Mouse (Mus musculus) left cerebral cortex, adult 9 months (tissue): ENCODE data around the gene Pls1.

Source experiments
- DNase-seq, 2 experiments: peaks; one replicate each; pipeline ENCODE4 v3.0.0; 2022; ENCODE audit warnings: low spot score in 2 of 2

Pls1 gene

DNA sequence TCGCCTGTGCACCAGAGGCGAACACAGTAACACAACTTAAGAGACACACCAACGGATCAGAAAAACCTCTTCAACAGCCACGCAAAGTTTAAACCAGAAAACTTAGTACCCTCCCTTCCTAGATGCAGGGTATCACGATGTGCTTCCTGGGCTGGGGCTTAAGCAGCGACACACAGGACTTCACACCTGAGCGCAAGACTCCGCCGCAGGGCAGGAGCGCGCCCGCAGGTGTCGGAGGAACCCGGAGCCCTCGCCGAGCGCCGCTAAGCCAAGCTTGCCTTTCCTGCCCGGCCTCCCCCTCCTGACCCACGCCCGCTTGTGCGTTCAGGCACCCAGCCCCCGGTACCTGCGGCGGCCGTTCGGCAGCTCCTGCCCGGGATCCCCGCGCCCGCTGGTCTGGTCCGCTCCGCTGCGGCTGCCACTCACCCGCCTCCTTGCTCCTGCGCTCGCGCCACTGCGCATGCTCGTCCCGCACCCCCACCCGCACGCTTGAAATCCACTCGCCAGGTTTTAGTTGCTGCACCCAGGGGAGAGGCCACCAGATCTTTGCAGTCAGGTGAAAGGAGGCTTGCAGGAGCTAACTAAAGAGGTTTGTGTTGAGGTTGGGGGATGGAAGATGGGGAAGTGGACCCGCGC lies at the start of gene Pls1:
Pls1 (minus strand) TSS at position 487 of the 636 bp plus-strand sequence.
- peak; percentile 67 to 92 for DNase-seq

DNA sequence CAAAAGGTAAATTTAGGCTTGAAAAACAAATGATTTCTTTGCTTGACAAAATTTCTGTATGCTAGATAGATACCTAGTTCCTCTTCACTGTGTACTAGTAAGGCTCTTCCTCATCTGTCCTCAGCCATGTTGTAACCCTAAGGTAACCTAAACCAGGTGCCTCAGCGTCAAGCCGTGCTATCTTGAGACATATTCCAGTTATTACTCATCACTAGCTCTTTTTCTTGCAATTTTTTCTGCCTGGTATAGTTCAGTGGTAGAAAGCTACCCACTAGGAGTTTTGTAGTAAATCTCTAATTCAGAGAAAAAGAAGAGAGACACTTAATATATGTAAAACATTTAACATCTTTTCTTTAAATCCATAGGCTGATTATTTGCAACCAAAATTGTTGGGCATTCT lies 37.6 kb upstream of the Pls1 start:
- no peak for DNase-seq

- no peak for DNase-seq
Measured at GRCm38 (mm10) chr9:95878246-95878645, 33.1 kb upstream of the Pls1 start.

- no peak for DNase-seq
Measured at GRCm38 (mm10) chr9:95858027-95858570, 13.0 kb upstream of the Pls1 start.

GRCm38 (mm10) chr9:95857414-95858026 lies 12.4 kb upstream of the Pls1 start, which contains the start of gene Atr:
Gene Atr (plus strand): TSS chr9:95857597.
- peak; percentile 81 to 93 for DNase-seq

- no peak for DNase-seq
Measured at GRCm38 (mm10) chr9:95856004-95856403, 10.9 kb upstream of the Pls1 start.

DNA sequence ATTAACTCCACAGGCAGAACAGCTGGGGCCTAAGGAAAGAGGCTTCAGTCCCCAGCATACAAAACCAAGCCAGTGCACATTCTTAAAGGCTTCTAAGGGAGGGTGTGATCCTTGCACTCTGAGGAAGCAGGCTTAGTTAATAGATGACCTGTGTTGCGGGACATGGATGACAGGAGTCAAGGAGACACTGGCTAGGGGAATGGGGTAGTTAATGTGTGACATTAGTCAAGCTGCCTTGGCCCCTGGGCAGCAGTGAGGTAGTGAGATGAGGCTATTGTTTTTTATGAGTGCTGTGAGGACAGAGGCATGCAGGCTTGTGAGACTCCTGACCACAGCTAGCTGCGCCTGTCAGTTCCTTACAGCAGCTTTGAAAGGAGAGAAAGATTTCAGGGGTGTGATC lies 9.8 kb upstream of the Pls1 start:
- DNase-seq = no peak

- peak in 1 of 2 experiments; percentile 85 for DNase-seq
Measured at GRCm38 (mm10) chr9:95852896-95853295, 7.8 kb upstream of the Pls1 start.

DNA sequence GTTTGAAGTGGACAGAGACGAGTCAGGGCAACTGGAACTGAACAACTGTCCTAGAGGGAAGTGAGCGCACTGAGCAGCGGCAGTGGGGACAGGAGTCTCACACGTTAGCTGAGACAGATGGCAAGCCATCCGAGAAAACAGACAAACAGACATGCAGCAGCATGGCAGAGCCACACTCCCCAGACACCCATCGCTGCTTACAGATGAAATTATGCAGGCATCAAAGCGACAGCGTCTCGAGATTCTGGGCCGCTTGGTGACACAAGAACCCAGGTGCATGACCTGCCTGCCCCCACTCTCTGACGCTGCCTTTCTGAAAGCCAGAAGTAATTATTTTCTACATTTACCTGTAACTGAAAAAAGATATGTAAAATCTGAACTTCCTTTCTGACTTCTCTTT lies 6.6 kb upstream of the Pls1 start:
- DNase-seq = no peak

DNA sequence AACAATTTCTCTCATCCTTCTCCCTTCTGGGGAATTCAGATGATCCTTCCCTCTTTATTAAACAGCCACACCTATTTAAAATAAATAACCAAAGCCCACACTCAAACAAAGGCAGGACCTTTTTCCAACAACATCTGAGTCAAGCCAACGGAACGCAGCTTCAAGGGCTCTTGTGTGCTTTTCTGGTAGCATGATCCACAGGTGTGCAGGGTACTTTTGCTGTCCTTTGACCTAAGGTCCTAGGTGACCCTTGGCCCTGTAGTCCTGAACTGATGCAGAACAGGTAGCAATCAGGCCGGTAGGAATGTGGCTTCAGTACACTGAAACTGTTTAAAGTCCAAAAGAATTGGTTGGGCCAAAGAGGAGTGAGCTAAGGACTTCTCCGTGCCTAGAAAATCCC lies 600 bp upstream of the Pls1 start:
- no peak for DNase-seq

DNA sequence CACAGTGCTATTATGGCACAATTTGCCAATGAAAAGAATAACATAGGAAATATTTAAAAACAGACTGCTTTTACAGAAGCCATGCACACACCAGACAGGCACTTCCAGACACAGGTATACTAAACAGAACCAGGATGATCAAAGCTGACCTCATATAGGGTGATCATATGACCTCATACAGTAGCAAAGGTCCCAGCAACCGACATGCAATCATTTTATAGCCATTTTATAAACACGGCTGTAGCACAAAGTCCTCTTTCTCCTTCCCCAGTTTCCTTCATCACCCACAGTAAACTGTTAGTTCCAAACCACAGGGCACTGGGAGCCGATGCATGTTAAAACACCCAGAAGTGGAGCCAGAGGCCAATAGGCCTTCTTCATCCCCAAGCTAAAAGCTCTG lies 5.7 kb downstream of the Pls1 start:
- no peak for DNase-seq

GRCm38 (mm10) chr9:95835741-95836140 lies 9.4 kb downstream of the Pls1 start:
- no peak for DNase-seq

DNA sequence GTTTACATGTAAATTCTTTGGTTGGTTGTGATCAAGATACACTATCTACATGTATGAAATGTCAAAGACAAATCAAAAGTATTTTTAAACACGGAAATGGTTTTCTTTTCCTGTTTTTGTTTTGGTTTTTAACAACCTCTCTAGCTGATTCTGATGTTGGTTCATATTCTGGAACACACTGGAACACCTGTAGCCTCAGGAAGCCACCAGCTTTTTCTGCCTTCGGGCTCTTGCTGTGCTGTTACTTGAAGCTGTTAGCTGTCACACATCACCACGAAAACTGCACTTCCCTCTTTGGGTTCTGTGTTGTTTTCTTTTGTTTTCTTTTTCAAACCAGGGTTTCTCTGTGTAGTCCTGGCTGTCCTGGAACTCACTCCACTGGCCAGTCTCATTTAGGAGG lies 10.3 kb downstream of the Pls1 start:
- DNase-seq = no peak

GRCm38 (mm10) chr9:95832758-95833157 lies 12.4 kb downstream of the Pls1 start:
- no peak for DNase-seq

DNA sequence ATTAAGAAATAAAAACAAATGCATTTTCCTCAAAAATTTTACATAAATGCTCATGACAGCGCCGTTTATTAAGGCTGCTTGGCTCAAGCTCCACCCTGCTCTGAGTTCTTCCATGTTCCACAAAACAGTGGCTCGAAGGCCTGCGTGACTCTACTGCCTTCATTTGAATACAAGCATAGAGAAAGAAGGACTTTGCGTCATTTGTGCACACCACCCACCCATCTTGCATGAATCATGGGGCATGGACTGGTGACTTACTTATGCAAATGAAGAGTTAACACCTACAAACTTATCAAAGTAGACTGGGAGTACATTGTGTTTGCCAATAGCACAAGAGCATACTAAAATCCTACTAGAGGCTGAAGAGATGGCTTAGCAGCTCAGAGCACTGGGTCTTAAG lies 17.5 kb downstream of the Pls1 start:
- DNase-seq = peak in 1 of 2 experiments; percentile 42

GRCm38 (mm10) chr9:95822531-95822930 lies 22.6 kb downstream of the Pls1 start:
- DNase-seq = no peak

DNA sequence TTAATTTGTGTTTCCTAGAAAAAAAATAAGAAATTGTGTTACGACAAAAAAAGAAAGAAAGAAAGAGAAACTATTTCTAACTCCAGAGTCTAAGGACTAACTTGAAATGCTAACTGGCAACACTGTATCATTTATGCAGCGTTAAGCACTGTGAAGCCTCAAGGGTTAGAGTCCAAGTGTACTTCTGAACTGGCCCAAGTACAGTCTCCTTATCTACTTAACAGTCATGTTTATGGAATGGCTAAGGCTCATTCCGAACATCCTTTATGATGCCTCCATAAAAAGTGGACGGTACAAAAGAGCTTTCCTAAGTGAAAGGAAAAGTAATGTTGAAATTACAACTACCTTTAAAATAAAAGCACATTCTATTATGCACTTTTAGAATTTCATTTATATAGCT lies 29.4 kb downstream of the Pls1 start:
- no peak for DNase-seq

GRCm38 (mm10) chr9:95815015-95815673 lies 30.0 kb downstream of the Pls1 start:
- no peak for DNase-seq

GRCm38 (mm10) chr9:95813721-95814531 lies 31.2 kb downstream of the Pls1 start:
- DNase-seq = no peak

DNA sequence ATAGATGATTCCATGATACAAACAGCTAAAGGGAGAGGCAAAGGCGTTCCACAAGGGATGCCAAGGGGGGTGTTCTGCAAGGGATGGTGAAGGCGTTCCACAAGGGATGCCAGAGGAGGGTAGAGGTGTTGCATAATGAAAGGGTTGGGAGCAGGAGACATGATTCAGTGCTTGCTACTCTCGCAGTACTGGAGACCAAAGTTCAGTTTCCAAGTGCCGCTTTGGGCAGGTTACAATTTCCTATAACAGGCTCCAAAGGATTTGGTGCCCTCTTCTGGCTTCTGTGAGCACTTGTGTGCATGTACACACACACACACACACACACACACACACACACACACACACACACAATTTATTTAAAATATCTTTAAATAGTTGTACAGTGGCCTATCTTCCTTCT lies 33.3 kb downstream of the Pls1 start:
- no peak for DNase-seq

- no peak for DNase-seq
Measured at GRCm38 (mm10) chr9:95809596-95809995, 35.5 kb downstream of the Pls1 start.

DNA sequence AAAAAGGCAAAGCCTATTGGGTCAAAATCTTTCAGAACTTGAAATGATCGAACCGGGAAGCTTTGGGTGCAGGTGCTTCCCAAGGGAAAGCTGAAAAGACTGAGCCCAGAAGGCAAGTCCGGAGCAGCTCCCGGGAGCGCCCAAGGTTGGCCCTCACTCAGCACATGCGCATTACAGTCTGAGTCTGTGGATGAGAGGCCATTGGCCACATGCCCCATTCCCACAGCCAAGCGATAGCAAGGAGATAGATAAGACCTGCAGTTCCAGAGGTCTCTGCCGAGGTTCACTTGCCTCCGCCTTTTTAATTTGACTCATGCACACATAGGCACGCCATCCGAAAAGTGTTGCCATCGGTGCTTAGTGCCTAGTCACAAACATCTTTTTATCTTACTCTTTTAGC lies 39.7 kb downstream of the Pls1 start:
- DNase-seq = no peak
